Mouse (Mus musculus) bone marrow macrophage, adult 2 months (primary cell): Measurements from ENCODE around the gene Ssr2.

Experiments used
- CTCF ChIP-seq: IDR thresholded peaks from 2 replicates; pipeline ENCODE4 v1.5.1; 2012; ENCODE audit warnings: low read depth, mild to moderate bottlenecking, low read length, moderate library complexity
- POLR2A ChIP-seq: IDR thresholded peaks from 2 replicates; pipeline ENCODE4 v1.6.1; 2012; ENCODE audit warnings: mild to moderate bottlenecking, low read depth, low read length, borderline replicate concordance

DNA sequence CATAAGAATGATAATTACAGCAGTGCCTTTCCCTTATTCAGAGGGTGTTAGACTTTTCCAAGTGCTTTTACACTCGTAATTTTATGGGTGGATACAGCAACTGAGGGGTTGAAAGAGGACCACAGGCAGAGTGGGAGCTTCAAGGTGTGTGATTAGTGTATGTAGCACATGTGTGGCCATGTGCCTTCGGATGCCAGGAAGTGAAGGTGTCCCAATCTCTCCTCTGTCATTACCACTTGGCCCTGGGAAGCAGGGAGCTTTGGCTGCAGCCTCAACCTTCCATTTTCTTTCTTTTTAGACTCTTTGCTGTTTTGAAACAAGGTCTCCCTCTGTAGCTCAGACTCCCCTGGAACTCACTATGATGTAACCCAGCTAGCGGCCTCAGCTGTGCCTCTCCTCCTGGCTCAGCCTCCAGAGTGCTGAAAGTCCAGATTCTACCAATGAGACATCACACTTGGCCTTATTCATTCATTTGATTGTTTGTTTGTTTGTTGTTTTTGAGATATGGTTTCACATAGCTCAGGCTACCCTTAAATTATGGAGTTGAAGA lies 41.4 kb downstream of the Ssr2 start:
- TF ChIP-seq POLR2A (no peak), CTCF (no peak)
